Mouse (Mus musculus) thymus, adult 2 months (tissue): ENCODE measurements around the gene Akap5. TPM values are rescaled to one million over a fixed set of nuclear protein-coding genes. Genes with fewer than 3 reads are reported as not detected.

Source experiments
- DNase-seq: peaks from one replicate; pipeline ENCODE4 v3.0.0; 2021
- H3K27ac ChIP-seq: fragments of 200-500 bp; 2 replicates; pipeline ENCODE4 v1.5.1; 2012; ENCODE audit warnings: low read length, control low read depth; ENCODE audit not compliant: control insufficient read depth, insufficient read depth
- H3K27me3 ChIP-seq: fragments of 200-500 bp; 2 replicates; pipeline ENCODE4 v1.6.1; 2012; ENCODE audit warnings: mild to moderate bottlenecking, low read length, moderate library complexity, mixed read lengths; ENCODE audit not compliant: control insufficient read depth, insufficient read depth
- H3K36me3 ChIP-seq: fragments of 200-500 bp; 2 replicates; pipeline ENCODE4 v1.6.1; 2012; ENCODE audit warnings: mild to moderate bottlenecking, low read length, moderate library complexity; ENCODE audit not compliant: control insufficient read depth, insufficient read depth
- H3K4me1 ChIP-seq: fragments of 200-500 bp; replicated peaks from 2 replicates; pipeline ENCODE4 v1.6.1; 2012; ENCODE audit warnings: low read length; ENCODE audit not compliant: control insufficient read depth, insufficient read depth
- H3K4me3 ChIP-seq: fragments of 200-500 bp; 2 replicates; pipeline ENCODE4 v1.5.1; 2012; ENCODE audit warnings: mild to moderate bottlenecking, low read length, control low read depth, moderate library complexity; ENCODE audit not compliant: control insufficient read depth, insufficient read depth
- CTCF ChIP-seq: fragments of 200-500 bp; IDR thresholded peaks from 2 replicates; pipeline ENCODE4 v1.5.1; 2012; ENCODE audit warnings: mild to moderate bottlenecking, control low read depth, low read length, moderate library complexity, borderline replicate concordance; ENCODE audit not compliant: control insufficient read depth, poor library complexity, insufficient read depth; ENCODE audit errors: extremely low read depth
- POLR2A ChIP-seq: fragments of 200-500 bp; IDR thresholded peaks from 2 replicates; pipeline ENCODE4 v1.6.1; 2012; ENCODE audit warnings: mild to moderate bottlenecking, low read length, control low read depth, moderate library complexity; ENCODE audit not compliant: control insufficient read depth, poor library complexity, insufficient read depth; ENCODE audit errors: extremely low read depth
- WGBS: fragments of 180-500 bp; shearing (Covaris S2); methylation state at CpG from one replicate; pipeline ENCODE4 v1.1.7; 2018; 5-methylcytosine and 5-hydroxymethylcytosine counted together
- polyA plus RNA-seq: library from polyadenylated mRNA; depleted of rRNA; stranded (reverse); fragments of >200 nt; gene quantifications from 2 replicates; pipeline ENCODE4 v1.2.3, GENCODE M21; 2012; rRNA removed

The Akap5 gene
- 0.08 and 0.16 TPM in 2 replicates for polyA plus RNA-seq

GRCm38 (mm10) chr12:76324679-76325431, at the start of gene Akap5:
TSS of gene Akap5 (plus strand) at chr12:76324891.
- Histone ChIP-seq H3K27me3 (no peaks in the 10 kb centered on the region), H3K4me3 (peak within 1 kb of the TSS; percentile 46), H3K27ac (no peak within 1 kb of the TSS), H3K4me1 (peaks cover 8% of the 10 kb centered on the region; the same call in 1 of the 2 replicates), H3K36me3 (no peaks in the 10 kb centered on the region)
- peak; percentile 57 for DNase-seq
- 7% methylated on average over 53 of the region's 53 CpGs for WGBS
- TF ChIP-seq CTCF: no peak
- TF ChIP-seq POLR2A: no peak

- TF ChIP-seq CTCF: no peak
- TF ChIP-seq POLR2A: no peak
- H3K4me1 ChIP-seq: no peaks in the 10 kb centered on the region
- no peak overlapping the region for H3K4me3 ChIP-seq
- 93% methylated on average over 6 of the region's 6 CpGs for WGBS
- H3K27ac ChIP-seq: no peak overlapping the region
- no peak for DNase-seq
- H3K36me3 ChIP-seq: no peaks in the 10 kb centered on the region; the same call in 1 of the 2 replicates
- H3K27me3 ChIP-seq: no peaks in the 10 kb centered on the region
Observed at GRCm38 (mm10) chr12:76278209-76278608, 46.5 kb upstream of the Akap5 start.

GRCm38 (mm10) chr12:76280556-76280955, 44.1 kb upstream of the Akap5 start:
- 94% methylated on average over 9 of the region's 9 CpGs for WGBS
- H3K4me3 ChIP-seq: no peak overlapping the region
- no peak overlapping the region for H3K27ac ChIP-seq
- H3K36me3 ChIP-seq: peaks cover 14% of the 10 kb centered on the region
- TF ChIP-seq CTCF: no peak
- TF ChIP-seq POLR2A: no peak
- H3K27me3 ChIP-seq: no peaks in the 10 kb centered on the region
- DNase-seq: no peak
- H3K4me1 ChIP-seq: no peaks in the 10 kb centered on the region

GRCm38 (mm10) chr12:76281111-76281660, 43.5 kb upstream of the Akap5 start:
- 95% methylated on average over 2 of the region's 2 CpGs for WGBS
- TF ChIP-seq CTCF (no peak), POLR2A (no peak)
- Histone ChIP-seq H3K27ac (no peak overlapping the region), H3K4me3 (no peak overlapping the region), H3K36me3 (peaks cover 14% of the 10 kb centered on the region), H3K4me1 (no peaks in the 10 kb centered on the region), H3K27me3 (no peaks in the 10 kb centered on the region)
- DNase-seq: no peak

GRCm38 (mm10) chr12:76282132-76282531, 42.6 kb upstream of the Akap5 start:
- no peak for DNase-seq
- no peak overlapping the region for H3K4me3 ChIP-seq
- no peak for TF ChIP-seq CTCF
- TF ChIP-seq POLR2A: no peak
- H3K27ac ChIP-seq: no peak overlapping the region
- no peaks in the 10 kb centered on the region for H3K4me1 ChIP-seq
- WGBS: 89% methylated on average over 4 of the region's 4 CpGs
- peaks cover 14% of the 10 kb centered on the region for H3K36me3 ChIP-seq
- no peaks in the 10 kb centered on the region for H3K27me3 ChIP-seq

- no peaks in the 10 kb centered on the region for H3K27me3 ChIP-seq
- TF ChIP-seq CTCF: no peak
- no peak for TF ChIP-seq POLR2A
- H3K4me1 ChIP-seq: no peaks in the 10 kb centered on the region
- peaks cover 14% of the 10 kb centered on the region for H3K36me3 ChIP-seq
- H3K27ac ChIP-seq: no peak overlapping the region
- H3K4me3 ChIP-seq: no peak overlapping the region
- no peak for DNase-seq
- 97% methylated on average over 17 of the region's 17 CpGs for WGBS
Observed at GRCm38 (mm10) chr12:76282532-76283173, 42.0 kb upstream of the Akap5 start.
